Mouse (Mus musculus): ENCODE results near the gene 2310011J03Rik. TPM values are rescaled to one million over a fixed set of nuclear protein-coding genes. Genes with fewer than 3 reads are reported as not detected.

2310011J03Rik gene
- total and polyA plus RNA-seq, 3 experiments, result 34.6 to 46.8 (median 37.5) TPM

DNA sequence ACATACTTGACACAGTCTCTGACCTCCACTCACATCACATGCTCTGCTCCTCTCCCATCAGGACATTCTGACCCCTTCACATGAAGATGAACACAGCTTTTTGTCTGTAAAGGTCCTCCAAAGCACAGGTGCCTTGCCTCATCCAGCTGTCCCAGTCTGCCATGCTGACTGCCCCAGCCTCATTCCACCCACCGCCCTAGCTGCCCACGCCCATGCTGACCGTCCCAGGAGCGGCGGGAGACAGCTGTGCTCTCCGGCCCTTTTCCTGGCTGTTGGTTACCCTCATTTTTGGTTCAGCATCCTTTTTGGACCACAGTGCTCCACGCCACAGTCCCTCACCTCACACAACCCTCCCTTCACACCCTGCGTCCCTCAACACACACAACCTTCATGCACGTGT, 41.9 kb downstream of the 2310011J03Rik start:
- H3K27me3 ChIP-seq (replicated peaks), result no peaks in the 10 kb centered on the region
- H3K4me2 ChIP-seq (ENCODE audit: insufficient read depth, low read depth, poor library complexity, severe bottlenecking), result no peak overlapping the region
- dilution Hi-C loops (cut with MboI; ENCODE audit: extremely low pct_ligation_motif_present, extremely low pct_unique_long_range_greater_than_20kb, low sequenced_read_pairs), result no loop called here
- no peak overlapping the region for H3K4me3 ChIP-seq (replicated peaks in 1 of 3; ENCODE audit: low read depth in 2 of 3, low read length in 2 of 3, poor library complexity in 1 of 3)
- no peak for DNase-seq (ENCODE audit: extremely low read depth)
- H3K27ac ChIP-seq (ENCODE audit: insufficient read depth, low read depth), result no peak overlapping the region; the same call in 1 of the 2 replicates
- peaks cover 16% of the 10 kb centered on the region for H3K79me2 ChIP-seq (replicated peaks; ENCODE audit: control insufficient read depth, extremely low read depth, insufficient read depth, poor library complexity, severe bottlenecking)
- H3K4me1 ChIP-seq (ENCODE audit: control insufficient read depth in 1 of 2, insufficient read depth in 2 of 2), result peaks cover 30 to 62% of the 10 kb centered on the region in 2 experiments
- in situ Hi-C loops (cut with MboI; ENCODE audit: low pct_ligation_motif_present, low pct_unique_long_range_greater_than_20kb, low sequenced_read_pairs), result no loop called here
- no peak for TF ChIP-seq USF1 (IDR thresholded peaks at IDR 0.05; ENCODE audit: low read depth, low read length)
- TF ChIP-seq RCOR1 (conservative IDR thresholded peaks at IDR 0.05; ENCODE audit: low read depth, low read length), result no peak
- no peak for TF ChIP-seq NELFE (IDR thresholded peaks at IDR 0.05; ENCODE audit: low read depth, low read length)
- no peak for TF ChIP-seq E2F4 (IDR thresholded peaks at IDR 0.05; ENCODE audit: insufficient replicate concordance, low read depth, low read length)
- H3K36me3 ChIP-seq (replicated peaks in 1 of 2; ENCODE audit: control insufficient read depth in 1 of 2, insufficient read depth in 1 of 2, low read length in 1 of 2), result peaks cover 76 to 94% of the 10 kb centered on the region in 2 experiments
- no peaks in the 10 kb centered on the region for H3K9me3 ChIP-seq (replicated peaks; ENCODE audit: low read length)
- H3K9ac ChIP-seq (ENCODE audit: insufficient read depth, low read depth), result no peak overlapping the region

GRCm38 (mm10) chr10:80276238-80276637, 44.1 kb downstream of the 2310011J03Rik start:
- Histone ChIP-seq H3K79me2 (replicated peaks; ENCODE audit: control insufficient read depth, extremely low read depth, insufficient read depth, poor library complexity, severe bottlenecking) (peaks cover 36% of the 10 kb centered on the region), H3K36me3 (replicated peaks in 1 of 2; ENCODE audit: control insufficient read depth in 1 of 2, insufficient read depth in 1 of 2, low read length in 1 of 2) (peaks cover 79 to 88% of the 10 kb centered on the region in 2 experiments), H3K27ac (ENCODE audit: insufficient read depth, low read depth) (no peak overlapping the region), H3K9me3 (replicated peaks; ENCODE audit: low read length) (no peaks in the 10 kb centered on the region), H3K27me3 (replicated peaks) (no peaks in the 10 kb centered on the region), H3K9ac (ENCODE audit: insufficient read depth, low read depth) (no peak overlapping the region), H3K4me2 (ENCODE audit: insufficient read depth, low read depth, poor library complexity, severe bottlenecking) (no peak overlapping the region), H3K4me1 (ENCODE audit: control insufficient read depth in 1 of 2, insufficient read depth in 2 of 2) (peaks cover 25 to 57% of the 10 kb centered on the region in 2 experiments), H3K4me3 (replicated peaks in 1 of 3; ENCODE audit: low read depth in 2 of 3, low read length in 2 of 3, poor library complexity in 1 of 3) (no peak overlapping the region)
- in situ Hi-C loops (cut with MboI; ENCODE audit: low pct_ligation_motif_present, low pct_unique_long_range_greater_than_20kb, low sequenced_read_pairs) (no loop called here), dilution Hi-C loops (cut with MboI; ENCODE audit: extremely low pct_ligation_motif_present, extremely low pct_unique_long_range_greater_than_20kb, low sequenced_read_pairs) (no loop called here)
- TF ChIP-seq NRF1 (IDR thresholded peaks at IDR 0.05; ENCODE audit: low read depth, low read length) (no peak), JUND (conservative IDR thresholded peaks at IDR 0.05; ENCODE audit: low read depth, low read length) (no peak), ELF1 (IDR thresholded peaks at IDR 0.05; ENCODE audit: low read depth, low read length) (no peak), RCOR1 (conservative IDR thresholded peaks at IDR 0.05; ENCODE audit: low read depth, low read length) (no peak), SMC3 (IDR thresholded peaks at IDR 0.05; ENCODE audit: low read depth, low read length) (no peak), ZC3H11A (IDR thresholded peaks at IDR 0.05; ENCODE audit: low read depth, low read length) (no peak), CHD1 (IDR thresholded peaks at IDR 0.05; ENCODE audit: low read depth, low read length) (no peak), POLR2A (IDR thresholded peaks at IDR 0.05; ENCODE audit: low read depth, low read length) (no peak)
- no peak for DNase-seq (ENCODE audit: extremely low read depth)

- H3K4me2 ChIP-seq (ENCODE audit: insufficient read depth, low read depth, poor library complexity, severe bottlenecking), result no peak overlapping the region
- peaks cover 60 to 86% of the 10 kb centered on the region in 2 experiments for H3K36me3 ChIP-seq (replicated peaks in 1 of 2; ENCODE audit: control insufficient read depth in 1 of 2, insufficient read depth in 1 of 2, low read length in 1 of 2)
- peaks cover 60% of the 10 kb centered on the region for H3K79me2 ChIP-seq (replicated peaks; ENCODE audit: control insufficient read depth, extremely low read depth, insufficient read depth, poor library complexity, severe bottlenecking)
- dilution Hi-C loops (cut with MboI; ENCODE audit: extremely low pct_ligation_motif_present, extremely low pct_unique_long_range_greater_than_20kb, low sequenced_read_pairs), result no loop called here
- no peaks in the 10 kb centered on the region for H3K9me3 ChIP-seq (replicated peaks; ENCODE audit: low read length)
- peaks cover 34 to 57% of the 10 kb centered on the region in 2 experiments for H3K4me1 ChIP-seq (ENCODE audit: control insufficient read depth in 1 of 2, insufficient read depth in 2 of 2)
- no peaks in the 10 kb centered on the region for H3K27me3 ChIP-seq (replicated peaks)
- no peak overlapping the region for H3K4me3 ChIP-seq (replicated peaks in 1 of 3; ENCODE audit: low read depth in 2 of 3, low read length in 2 of 3, poor library complexity in 1 of 3)
- TF ChIP-seq MEF2A (IDR thresholded peaks at IDR 0.05; ENCODE audit: borderline replicate concordance, low read depth, low read length) (no peak), KAT2A (IDR thresholded peaks at IDR 0.05; ENCODE audit: insufficient replicate concordance, low read length) (no peak), NELFE (IDR thresholded peaks at IDR 0.05; ENCODE audit: low read depth, low read length) (no peak), MXI1 (IDR thresholded peaks at IDR 0.05; ENCODE audit: low read depth, low read length) (no peak), PAX5 (IDR thresholded peaks at IDR 0.05; ENCODE audit: low read length) (no peak), IRF4 (IDR thresholded peaks at IDR 0.05; ENCODE audit: low read depth, low read length) (no peak), ZMIZ1 (IDR thresholded peaks at IDR 0.05; ENCODE audit: low read depth, low read length) (no peak), MAZ (IDR thresholded peaks at IDR 0.05; ENCODE audit: low read depth, low read length) (no peak), USF1 (IDR thresholded peaks at IDR 0.05; ENCODE audit: low read depth, low read length) (no peak), ETS1 (conservative IDR thresholded peaks at IDR 0.05; ENCODE audit: low read depth, low read length) (no peak), CTCF (conservative IDR thresholded peaks at IDR 0.05 in 1 of 2, IDR thresholded peaks at IDR 0.05 in 1 of 2; ENCODE audit: low read depth in 2 of 2, low read length in 2 of 2) (no peak), POLR2A (IDR thresholded peaks at IDR 0.05; ENCODE audit: low read depth, low read length) (no peak), SIN3A (IDR thresholded peaks at IDR 0.05; ENCODE audit: low read length) (no peak)
- H3K27ac ChIP-seq (ENCODE audit: insufficient read depth, low read depth), result 0 out of 2 replicates have a peak overlapping the region, but pooled peaks have one; percentile 0
- in situ Hi-C loops (cut with MboI; ENCODE audit: low pct_ligation_motif_present, low pct_unique_long_range_greater_than_20kb, low sequenced_read_pairs), result no loop called here
- DNase-seq (ENCODE audit: extremely low read depth), result no peak
- no peak overlapping the region for H3K9ac ChIP-seq (ENCODE audit: insufficient read depth, low read depth)
Measured at GRCm38 (mm10) chr10:80273847-80274246, 46.5 kb downstream of the 2310011J03Rik start.

Measured in CH12.LX (cell line).